Mouse (Mus musculus) layer of hippocampus, adult 6 months (tissue): Measurements from ENCODE around the gene Ing5. TPM values are rescaled to one million over a fixed set of nuclear protein-coding genes. Genes with fewer than 3 reads are reported as not detected.

Source experiments
- long read RNA-seq, 2 experiments: library from polyadenylated mRNA; unstranded; transcript quantifications; one replicate each; pipeline ENCODE4 v2.0.0; 2019 to 2020
- polyA plus RNA-seq: library from polyadenylated mRNA; unstranded; fragments of <200 nt; fragmentation: Nextera tagmentation; gene quantifications from 2 replicates; pipeline ENCODE4 v1.2.3, GENCODE M21; 2021

Ing5 gene
- polyA plus RNA-seq = 5.9 and 7.3 TPM in 2 replicates
- long read RNA-seq, experiment 1, full-length matches to known transcripts = 3 of 17 reads
- long read RNA-seq, experiment 1, partial matches to known transcripts = 3 of 17 reads
- long read RNA-seq, experiment 1, other reads (novel, unspliced or antisense) = 11 of 17 reads
- long read RNA-seq, experiment 2, full-length matches to known transcripts = 48 of 61 reads
- long read RNA-seq, experiment 2, partial matches to known transcripts = 7 of 61 reads
- long read RNA-seq, experiment 2, other reads (novel, unspliced or antisense) = 6 of 61 reads

DNA sequence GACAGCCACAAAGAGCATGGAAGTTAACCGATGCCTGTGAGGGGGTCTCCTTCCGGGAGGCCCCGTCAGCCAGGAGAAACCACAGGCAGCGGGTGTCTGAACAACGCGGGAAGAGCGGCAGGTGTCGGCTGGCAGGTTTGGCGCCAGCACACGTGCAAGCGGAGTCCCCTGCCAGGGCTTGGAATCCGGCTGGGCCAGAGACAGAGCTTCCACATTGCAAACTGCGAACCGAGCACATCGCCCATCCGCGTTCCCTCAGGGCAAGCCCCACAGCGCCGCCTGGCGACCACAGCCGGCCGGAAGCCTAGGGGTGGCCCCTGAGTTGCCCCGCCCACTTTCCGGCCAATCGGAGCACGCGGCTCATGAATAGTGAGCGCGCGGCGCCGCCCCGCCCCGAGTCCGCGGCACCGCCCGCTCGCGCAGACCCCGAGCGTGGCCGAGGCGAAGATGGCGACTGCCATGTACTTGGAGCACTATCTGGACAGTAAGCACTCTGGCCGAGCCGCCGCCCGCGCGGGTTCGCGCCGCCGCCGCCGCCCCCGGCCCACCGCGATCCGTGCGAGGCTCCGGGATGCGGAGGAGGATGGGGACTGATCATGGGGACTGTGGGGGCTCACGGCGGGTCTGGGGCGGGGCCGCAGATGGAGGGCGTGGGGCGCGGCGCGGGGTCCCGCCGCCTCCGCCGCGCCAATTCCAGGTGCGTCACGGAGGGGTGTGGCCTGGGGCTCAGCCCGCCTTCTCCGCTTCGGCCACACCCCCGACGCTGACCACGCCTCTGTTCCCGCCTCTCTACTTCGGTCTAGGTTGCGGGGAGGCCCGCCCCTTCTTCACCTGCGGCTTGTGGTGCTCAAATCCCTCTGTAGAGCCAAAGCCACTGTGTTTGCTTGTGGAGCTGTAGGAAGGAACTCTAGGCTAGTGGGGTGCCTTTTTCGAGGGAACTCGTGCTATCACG is at the start of gene Ing5:
Ing5 (plus strand) TSS at position 410 of the 952 bp plus-strand sequence.

DNA sequence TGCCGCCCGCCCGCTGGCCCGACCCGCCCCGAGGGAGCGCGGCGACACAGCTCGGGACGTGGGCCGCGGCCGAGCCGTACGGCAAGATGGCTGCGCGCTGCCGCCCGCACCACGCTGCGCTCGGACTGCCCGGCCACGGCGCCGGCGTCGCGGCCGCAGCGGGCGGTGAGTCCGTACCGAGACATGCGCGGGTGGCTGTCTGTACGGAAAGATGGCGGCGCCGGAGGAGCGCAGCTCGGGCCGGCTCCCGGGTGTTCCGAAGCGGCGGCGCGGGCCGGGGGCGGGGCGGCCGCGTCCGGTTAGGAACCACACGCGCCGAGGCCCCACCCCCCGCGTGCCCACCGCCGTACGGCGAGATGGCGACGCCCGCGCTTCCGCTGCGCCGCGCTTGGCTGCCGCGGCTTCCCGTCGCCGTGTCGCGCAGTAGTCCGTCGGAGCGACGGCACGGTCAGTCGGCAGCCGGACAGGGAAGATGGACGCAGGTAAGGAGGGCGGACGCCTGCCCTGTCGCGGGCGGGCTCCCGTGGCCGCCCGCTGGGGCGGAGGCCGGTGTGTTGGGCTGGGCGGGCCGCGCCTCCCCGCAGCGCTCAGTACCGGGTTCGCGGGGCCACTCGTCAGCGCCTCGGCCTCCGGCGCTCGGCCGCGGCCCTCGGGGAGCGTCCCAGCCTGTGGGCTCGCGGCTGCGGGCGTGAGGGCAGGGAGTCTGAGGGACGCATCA is 49.0 kb upstream of the Ing5 start, which contains the start of gene Thap4:
Thap4 (minus strand) TSS at position 292 of the 718 bp plus-strand sequence.

DNA sequence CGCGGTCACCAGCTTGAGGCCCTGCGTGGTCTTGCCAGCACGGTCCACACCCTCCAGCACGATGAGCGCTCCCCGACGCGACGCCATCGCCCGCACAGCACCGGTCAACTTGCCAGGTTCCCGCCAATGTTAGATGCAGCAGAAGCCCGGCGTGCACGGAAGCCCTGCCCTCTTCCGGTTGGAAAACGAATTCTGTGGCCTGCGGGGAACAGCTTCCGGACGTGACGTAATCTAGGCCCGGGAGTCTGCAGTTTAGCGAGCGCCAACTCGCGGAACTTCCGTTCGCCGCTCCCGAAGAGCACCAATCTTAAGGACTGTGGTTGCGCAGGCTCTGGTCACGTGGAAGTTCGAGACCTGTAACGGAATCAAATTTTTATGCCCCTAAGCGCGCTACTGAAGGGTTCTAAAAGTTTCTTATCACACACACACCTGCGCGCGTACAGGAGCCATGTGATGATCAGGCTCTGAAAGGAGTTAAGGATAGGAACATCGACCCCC is 2.0 kb upstream of the Ing5 start, which contains the start of gene Dtymk:
Dtymk (minus strand) TSS at position 194 of the 498 bp plus-strand sequence.

DNA sequence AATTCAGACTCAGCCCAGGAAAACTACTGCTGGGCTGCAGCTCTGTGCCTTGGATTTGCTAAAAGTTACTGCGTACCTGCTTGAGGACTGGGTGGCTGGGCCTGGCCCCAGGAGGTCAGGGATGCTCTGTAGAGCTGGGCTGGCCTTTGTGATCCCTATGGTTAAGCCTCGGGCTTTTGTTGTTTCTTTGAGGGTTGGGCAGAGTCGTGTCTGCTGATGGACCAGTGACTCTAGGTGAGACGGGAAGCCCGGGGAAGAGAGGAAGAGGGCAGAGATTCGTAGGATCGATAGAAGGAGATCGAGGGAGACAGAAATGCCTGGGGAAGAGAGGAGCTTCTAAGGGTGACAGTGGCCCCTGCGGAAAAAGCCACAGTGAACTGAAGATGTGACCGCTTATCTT is 20.8 kb downstream of the Ing5 start, which contains the start of gene D2hgdh:
D2hgdh (plus strand) TSS at position 301 of the 400 bp plus-strand sequence.

DNA sequence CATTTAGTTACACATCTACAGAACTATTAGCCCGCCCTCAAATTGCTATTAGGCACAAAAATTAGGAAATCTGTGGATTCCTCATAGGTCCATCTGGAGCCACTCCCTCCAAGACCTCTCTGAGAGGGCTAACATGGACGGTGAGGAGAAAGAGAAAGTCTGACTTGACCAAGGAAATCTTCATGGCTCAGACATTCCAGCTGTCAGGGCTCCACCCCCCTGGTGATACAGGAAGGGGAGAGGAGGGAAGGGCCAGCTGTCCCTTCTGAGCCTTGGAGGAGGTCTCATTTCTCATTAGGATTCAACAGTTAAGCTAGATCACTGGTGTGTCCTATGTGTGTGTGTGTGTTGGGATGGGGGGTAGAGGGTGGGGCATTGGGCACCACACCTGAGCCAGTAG is 57.3 kb downstream of the Ing5 start, which contains the start of gene Gal3st2:
Gal3st2 (plus strand) TSS at position 259 of the 400 bp plus-strand sequence.

Other genes starting within 250 kb of the Ing5 start
- gene Stk25, start 145.3 kb upstream of the Ing5 start, polyA plus RNA-seq = 263 and 281 TPM in 2 replicates
- 156 and 164 TPM in 2 replicates for gene Bok, start 118.3 kb upstream of the Ing5 start, polyA plus RNA-seq
- 33.9 and 38.5 TPM in 2 replicates for gene Atg4b, start 52.5 kb upstream of the Ing5 start, polyA plus RNA-seq
- 13.1 and 14.7 TPM in 2 replicates for gene Thap4, start 49.1 kb upstream of the Ing5 start, polyA plus RNA-seq
- gene Dtymk, start 2.0 kb upstream of the Ing5 start, polyA plus RNA-seq = 71.1 and 72.6 TPM in 2 replicates
- gene D2hgdh, start 20.9 kb downstream of the Ing5 start, polyA plus RNA-seq = 8.4 and 8.5 TPM in 2 replicates
- gene Gal3st2, start 57.3 kb downstream of the Ing5 start, polyA plus RNA-seq = 0.09 TPM in 1 of 2 replicates, not detected in the other
- gene Gal3st2b, start 114.3 kb downstream of the Ing5 start, polyA plus RNA-seq = 0.08 TPM in 1 of 2 replicates, not detected in the other
- gene Gal3st2c, start 186.5 kb downstream of the Ing5 start, polyA plus RNA-seq = not detected in 2 replicates
- gene Neu4, start 216.5 kb downstream of the Ing5 start, polyA plus RNA-seq = 5.2 and 5.6 TPM in 2 replicates
- 0.11 and 0.14 TPM in 2 replicates for gene Pdcd1, start 248.6 kb downstream of the Ing5 start, polyA plus RNA-seq